Comparison of ENCODE assay signal across 23 mouse cellular contexts in genomic region chr11:72496066-72496465, GRCm38 (mm10). TPM values are rescaled to one million over a fixed set of nuclear protein-coding genes. Genes with fewer than 3 reads are reported as not detected.
DNase-seq lines count a peak whose midpoint lies in the region; ATAC-seq and TF ChIP-seq lines count a peak whose summit lies in the region.
"Had no signal": no experiment of that assay in that cellular context is flagged by ENCODE, and none has a peak within 500 bp of the region (broad histone marks: within the 10 kb centered on the region; RNA-seq: fewer than 3 reads in every experiment).

No protein-coding gene starts in this region.

- intact Hi-C loops in gastrocnemius, adult 2 months (cut with DNase I), result no loop called here
- intact Hi-C loops in gastrocnemius, postnatal 14 days (cut with DNase I; ENCODE audit: low total_unique reads), result no loop called here

- no peaks in the 10 kb centered on the region; the same call in 1 of the 2 replicates for H3K36me3 ChIP-seq in intestine, postnatal 0 days (ENCODE audit: control insufficient read depth, insufficient read depth)
- H3K36me3 ChIP-seq in kidney, embryonic 15.5 days, result no peaks in the 10 kb centered on the region
- H3K36me3 ChIP-seq in neural tube, embryonic 15.5 days, result no peaks in the 10 kb centered on the region
- H3K36me3 ChIP-seq: embryonic facial prominence, embryonic 13.5 days; forebrain, embryonic 12.5 days; heart, embryonic 13.5 days; hindbrain, embryonic 15.5 days had no signal

- peak; percentile 16; the same call in 1 of the 2 replicates for ATAC-seq in intestine, postnatal 0 days
- no peak for ATAC-seq in kidney, embryonic 15.5 days (replicated peaks; ENCODE audit: low FRiP score)
- no peak for ATAC-seq in neural tube, embryonic 15.5 days (ENCODE audit: low FRiP score)
- ATAC-seq: activated CD4-positive, CD25-positive, alpha-beta regulatory T cell, adult 4 months; forebrain, embryonic 16.5 days had no signal

- H3K4me2 ChIP-seq in intestine, postnatal 0 days (replicated peaks; ENCODE audit: low read depth), result no peak overlapping the region
- H3K4me2 ChIP-seq in kidney, embryonic 15.5 days, result no peak overlapping the region
- no peak overlapping the region for H3K4me2 ChIP-seq in neural tube, embryonic 15.5 days
- H3K4me2 ChIP-seq: embryonic facial prominence, embryonic 13.5 days; forebrain, embryonic 12.5 days; heart, embryonic 13.5 days; hindbrain, embryonic 15.5 days had no signal

- DNase-seq in gastrocnemius, adult 2 months, result no peak
- DNase-seq in gastrocnemius, postnatal 14 days, result no peak
- DNase-seq in lung, postnatal 25 days (ENCODE audit: low spot score), result peak; percentile 17
- no peak for DNase-seq in lung, postnatal 10 days
- DNase-seq: adrenal gland, adult 2 months; adrenal gland, postnatal 25 days; cerebellum, adult 18-20 months; cerebellum, adult 9-11 months; cerebellum, postnatal 36 days; gastrocnemius, postnatal 36 days; heart, adult 11 months; heart, postnatal 36 days had no signal

- TF ChIP-seq CTCF in gastrocnemius, adult 2 months (IDR thresholded peaks at IDR 0.05), result no peak
- no peak for TF ChIP-seq CTCF in intestine, postnatal 0 days (IDR thresholded peaks at IDR 0.05; ENCODE audit: low read depth)

- 31% methylated on average over 3 of the region's 3 CpGs for WGBS in intestine, postnatal 0 days
- WGBS in kidney, embryonic 15.5 days, result 58% methylated on average over 3 of the region's 3 CpGs
- WGBS in neural tube, embryonic 15.5 days, result 59% methylated on average over 3 of the region's 3 CpGs

- H3K9me3 ChIP-seq in intestine, postnatal 0 days (ENCODE audit: control insufficient read depth), result no peaks in the 10 kb centered on the region
- H3K9me3 ChIP-seq in kidney, embryonic 15.5 days (replicated peaks), result no peaks in the 10 kb centered on the region
- H3K9me3 ChIP-seq in neural tube, embryonic 15.5 days (replicated peaks), result no peaks in the 10 kb centered on the region
- H3K9me3 ChIP-seq: embryonic facial prominence, embryonic 13.5 days; forebrain, embryonic 12.5 days; heart, embryonic 13.5 days; hindbrain, embryonic 15.5 days had no signal

- H3K4me3 ChIP-seq in gastrocnemius, adult 2 months, result no peak overlapping the region
- no peak overlapping the region for H3K4me3 ChIP-seq in intestine, postnatal 0 days (ENCODE audit: low read depth, low read length)
- no peak overlapping the region for H3K4me3 ChIP-seq in kidney, embryonic 15.5 days (replicated peaks)
- H3K4me3 ChIP-seq in neural tube, embryonic 15.5 days (replicated peaks), result no peak overlapping the region
- H3K4me3 ChIP-seq: embryonic facial prominence, embryonic 13.5 days; forebrain, embryonic 12.5 days; heart, embryonic 13.5 days; hindbrain, embryonic 15.5 days had no signal

- H3K9ac ChIP-seq in intestine, postnatal 0 days (ENCODE audit: low read depth, low read length), result no peak overlapping the region
- H3K9ac ChIP-seq in kidney, embryonic 15.5 days, result no peak overlapping the region
- no peak overlapping the region for H3K9ac ChIP-seq in neural tube, embryonic 15.5 days (replicated peaks)
- H3K9ac ChIP-seq: embryonic facial prominence, embryonic 13.5 days; forebrain, embryonic 12.5 days; heart, embryonic 13.5 days; hindbrain, embryonic 15.5 days had no signal

- H3K27me3 ChIP-seq in intestine, postnatal 0 days (replicated peaks; ENCODE audit: control insufficient read depth, insufficient read depth, low read length), result no peaks in the 10 kb centered on the region
- no peaks in the 10 kb centered on the region; the same call in 1 of the 2 replicates for H3K27me3 ChIP-seq in kidney, embryonic 15.5 days
- no peaks in the 10 kb centered on the region for H3K27me3 ChIP-seq in neural tube, embryonic 15.5 days (replicated peaks)
- H3K27me3 ChIP-seq: hindbrain, embryonic 15.5 days had no signal

- H3K4me1 ChIP-seq in intestine, postnatal 0 days (replicated peaks; ENCODE audit: control insufficient read depth, insufficient read depth, low read length), result peaks cover 7% of the 10 kb centered on the region; the same call in 1 of the 2 replicates
- H3K4me1 ChIP-seq in kidney, embryonic 15.5 days, result peaks cover 10% of the 10 kb centered on the region
- peaks cover 13% of the 10 kb centered on the region for H3K4me1 ChIP-seq in neural tube, embryonic 15.5 days
- H3K4me1 ChIP-seq: forebrain, embryonic 12.5 days had no signal

- peak overlapping the region; percentile 64 for H3K27ac ChIP-seq in gastrocnemius, adult 2 months
- peak overlapping the region; percentile 87 for H3K27ac ChIP-seq in intestine, postnatal 0 days (ENCODE audit: low read depth, low read length)
- no peak overlapping the region for H3K27ac ChIP-seq in kidney, embryonic 15.5 days
- H3K27ac ChIP-seq in neural tube, embryonic 15.5 days (replicated peaks), result no peak overlapping the region
- H3K27ac ChIP-seq: embryonic facial prominence, embryonic 13.5 days; forebrain, embryonic 12.5 days; heart, embryonic 13.5 days; hindbrain, embryonic 15.5 days had no signal

RNA-seq across cellular contexts. Expression of gene Spns2, which starts 6.4 kb away (rescaled TPM):
- total RNA-seq in gastrocnemius, adult 2 months (2021), result 10 to 100 TPM; 15.7 to 65.1 TPM
- 10 to 100 TPM; 11.4 to 14.7 TPM for total RNA-seq in gastrocnemius, postnatal 14 days (2021)
- 19.8 and 20.5 TPM in 2 replicates for polyA plus RNA-seq in intestine, postnatal 0 days (2015; fragmentation: Nextera tagmentation; extraction: Ambion mirVana)
- 2.9 and 3.4 TPM in 2 replicates for polyA plus RNA-seq in kidney, embryonic 15.5 days (2015; fragmentation: Nextera tagmentation; extraction: Ambion mirVana)
- 9.4 and 12.6 TPM in 2 replicates for polyA plus RNA-seq in neural tube, embryonic 15.5 days (2015; fragmentation: Nextera tagmentation; extraction: Ambion mirVana)
- polyA plus RNA-seq: activated CD4-positive, CD25-positive, alpha-beta regulatory T cell, adult 4 months had no signal

RNA-seq across cellular contexts. Expression of gene Spns3, which starts 54.2 kb away (rescaled TPM):
- total RNA-seq in gastrocnemius, adult 2 months (2021), result under 1 TPM; 0.06 to 0.18 TPM
- total RNA-seq in gastrocnemius, postnatal 14 days (2021), result under 1 TPM in 1 of 2 experiments, not detected in 1; 0.10 TPM
- polyA plus RNA-seq in intestine, postnatal 0 days (2015; fragmentation: Nextera tagmentation; extraction: Ambion mirVana), result 11.1 and 12.2 TPM in 2 replicates
- 0.27 and 0.35 TPM in 2 replicates for polyA plus RNA-seq in kidney, embryonic 15.5 days (2015; fragmentation: Nextera tagmentation; extraction: Ambion mirVana)
- polyA plus RNA-seq in neural tube, embryonic 15.5 days (2015; fragmentation: Nextera tagmentation; extraction: Ambion mirVana), result 0.06 and 1.1 TPM in 2 replicates
- polyA plus RNA-seq: C2C12; forebrain, embryonic 12.5 days; forebrain, embryonic 16.5 days; hindbrain, embryonic 11.5 days had no signal

RNA-seq across cellular contexts. Expression of gene Mybbp1a, which starts 54.9 kb away (rescaled TPM):
- total RNA-seq in gastrocnemius, adult 2 months (2021), result 10 to 100 TPM; 60.2 to 60.9 TPM
- 10 to 100 TPM; 58.7 to 62.8 TPM for total RNA-seq in gastrocnemius, postnatal 14 days (2021)
- 37.3 and 40.7 TPM in 2 replicates for polyA plus RNA-seq in intestine, postnatal 0 days (2015; fragmentation: Nextera tagmentation; extraction: Ambion mirVana)
- 162 and 184 TPM in 2 replicates for polyA plus RNA-seq in kidney, embryonic 15.5 days (2015; fragmentation: Nextera tagmentation; extraction: Ambion mirVana)
- 63.1 and 82.7 TPM in 2 replicates for polyA plus RNA-seq in neural tube, embryonic 15.5 days (2015; fragmentation: Nextera tagmentation; extraction: Ambion mirVana)

Comparison
In these comparisons a context has a peak if more than half of its experiments do, and no peak if none do; other contexts are left out.
1. H3K27ac ChIP-seq: peak in gastrocnemius, adult 2 months (single experiment) and intestine, postnatal 0 days (single experiment); none in kidney, embryonic 15.5 days (single experiment) and neural tube, embryonic 15.5 days (single experiment).